Mouse (Mus musculus) naive thymus-derived CD4-positive, alpha-beta T cell, adult 2 months (primary cell): ENCODE results near the gene Egr4.

Source experiments
- DNase-seq: peaks from one replicate; pipeline ENCODE4 v3.0.0-alpha.2; 2011; ENCODE audit warnings: low read depth

Gene Egr4

DNA sequence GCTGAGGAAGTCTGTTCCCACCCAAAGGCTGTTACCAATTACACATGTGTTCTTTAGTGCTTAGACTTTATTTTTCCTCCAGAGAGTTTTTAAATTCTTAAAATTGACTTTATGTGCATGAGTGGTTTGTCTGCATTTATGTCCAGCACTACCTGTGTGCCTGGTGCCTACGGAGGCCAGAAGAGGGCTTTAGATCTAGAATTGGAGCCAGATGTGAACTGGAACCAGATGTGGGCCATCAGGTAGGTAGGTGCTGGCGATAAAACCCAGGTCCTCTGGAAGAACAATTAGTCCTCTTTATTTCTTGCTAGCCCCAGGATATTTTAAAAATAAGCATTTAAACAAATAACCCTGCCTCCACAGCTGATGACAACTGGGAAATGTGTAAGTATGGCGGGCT is 21.8 kb downstream of the Egr4 start:
- no peak for DNase-seq

- DNase-seq = no peak
Observed at GRCm38 (mm10) chr6:85490252-85490651, 23.1 kb downstream of the Egr4 start.

GRCm38 (mm10) chr6:85489717-85490116 is 23.7 kb downstream of the Egr4 start:
- no peak for DNase-seq

GRCm38 (mm10) chr6:85488510-85488909 is 24.9 kb downstream of the Egr4 start:
- DNase-seq = no peak

GRCm38 (mm10) chr6:85485738-85486137 is 27.7 kb downstream of the Egr4 start:
- no peak for DNase-seq

GRCm38 (mm10) chr6:85483843-85484721 is 29.3 kb downstream of the Egr4 start:
- no peak for DNase-seq

DNA sequence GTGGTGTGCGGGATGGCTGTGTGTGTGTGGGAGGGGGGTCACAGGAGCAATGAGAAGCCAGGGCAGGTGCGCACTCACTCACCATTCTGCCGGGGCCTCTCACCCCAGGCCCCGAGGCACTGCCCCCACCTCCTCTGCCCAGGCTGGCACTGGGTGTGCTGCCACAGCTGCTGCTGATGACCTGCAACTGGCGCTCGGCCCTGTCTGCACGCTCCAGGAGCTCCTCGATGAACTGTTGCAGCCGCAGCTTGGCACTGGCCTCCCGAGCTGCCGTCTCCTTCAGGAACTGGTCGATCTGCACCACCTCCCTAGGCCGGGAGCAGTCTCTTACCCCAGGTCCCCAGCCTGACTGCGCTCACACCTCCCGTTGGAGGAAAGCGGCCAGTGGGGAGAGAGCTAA is 32.7 kb downstream of the Egr4 start:
- no peak for DNase-seq

DNA sequence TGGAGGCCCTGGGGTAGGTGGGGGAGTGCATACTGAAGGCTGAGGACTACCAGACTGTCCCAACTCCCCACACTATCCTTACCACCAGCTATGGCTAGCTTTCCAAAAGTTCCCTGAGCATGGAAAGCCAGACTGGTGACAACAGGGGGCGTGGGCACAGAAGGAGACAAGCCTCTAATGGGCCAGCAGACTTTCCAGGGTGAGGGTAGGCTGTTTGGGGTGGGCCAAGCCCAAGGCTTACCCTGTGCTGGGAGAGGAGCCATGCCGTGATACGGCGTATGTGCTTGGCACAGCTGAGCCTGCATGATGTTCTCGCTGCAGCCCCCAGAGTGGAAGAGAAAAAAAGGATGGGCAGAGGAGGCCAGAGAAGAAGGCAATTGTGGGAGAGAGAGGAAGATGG is 33.4 kb downstream of the Egr4 start:
- DNase-seq = no peak

GRCm38 (mm10) chr6:85478416-85478815 is 35.0 kb downstream of the Egr4 start:
- no peak for DNase-seq

GRCm38 (mm10) chr6:85477366-85477917 is 35.9 kb downstream of the Egr4 start:
- DNase-seq = peak; percentile 43

- no peak for DNase-seq
Observed at GRCm38 (mm10) chr6:85475581-85475980, 37.8 kb downstream of the Egr4 start.

- DNase-seq = no peak
Observed at GRCm38 (mm10) chr6:85472542-85472941, 40.8 kb downstream of the Egr4 start.

GRCm38 (mm10) chr6:85471962-85472361 is 41.4 kb downstream of the Egr4 start:
- no peak for DNase-seq

DNA sequence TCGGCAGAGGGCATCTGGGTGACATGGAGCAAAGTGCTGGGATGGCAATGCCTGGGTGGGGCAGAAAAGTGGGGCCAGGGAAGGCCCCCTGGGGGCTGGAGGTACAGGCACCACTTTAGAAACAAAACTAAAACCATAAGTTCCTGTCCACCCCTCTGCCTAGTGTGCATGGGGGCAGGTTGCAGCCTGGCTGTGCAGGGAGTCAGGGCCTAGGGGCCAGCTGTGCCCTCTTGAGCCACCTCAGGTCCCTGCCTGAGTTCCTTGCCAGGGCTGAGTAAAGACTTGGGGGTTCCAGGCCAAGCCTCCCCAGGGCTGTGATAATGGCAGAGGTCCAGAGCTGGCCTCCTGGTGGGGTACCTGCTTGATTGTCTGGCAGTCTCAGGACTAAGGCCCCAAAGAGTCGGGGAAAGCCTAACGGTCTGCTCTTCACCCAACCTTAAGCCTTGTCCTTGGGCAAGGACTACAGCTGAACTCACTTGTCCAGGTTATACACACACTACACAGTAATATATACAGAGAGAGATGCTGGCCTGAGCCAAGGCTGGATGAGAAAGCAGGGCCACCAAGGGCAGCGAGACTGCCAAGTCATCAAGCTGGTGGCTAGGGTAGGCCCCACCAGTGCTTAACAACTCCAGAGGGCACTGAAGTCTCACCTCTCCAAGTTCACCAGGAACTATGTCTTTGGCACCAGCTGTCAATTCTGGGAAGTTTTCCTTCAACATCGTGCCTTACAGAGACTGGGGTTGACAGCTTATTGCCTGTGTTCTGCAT is 43.5 kb downstream of the Egr4 start:
- DNase-seq = no peak

DNA sequence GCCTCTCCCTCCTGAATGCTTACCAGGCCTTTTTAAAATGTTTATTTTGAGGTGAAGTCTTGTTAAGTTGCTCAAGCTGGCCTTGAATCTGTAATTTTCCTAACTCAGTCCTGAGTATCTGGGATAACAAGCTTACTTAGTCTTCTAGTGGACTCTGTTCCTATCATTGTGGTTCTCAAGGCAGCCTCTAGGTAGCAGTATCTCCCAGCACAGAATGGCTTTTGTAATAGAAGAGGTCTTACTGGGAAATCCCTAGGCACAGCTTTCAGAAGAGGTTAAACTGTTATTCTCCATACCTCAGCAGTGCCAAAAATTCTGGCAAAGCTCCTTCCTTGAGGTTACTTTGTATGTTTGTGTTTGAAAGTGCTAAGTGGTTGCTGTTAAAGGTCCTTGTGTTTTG is 48.0 kb downstream of the Egr4 start:
- no peak for DNase-seq
